Mouse (Mus musculus): ENCODE results near the gene Vmn1r43.
"Not testable (repeated sequence)": the region's sequence is repeated elsewhere in the genome, so short reads cannot be mapped to it uniquely, and the experiment has no call there.

Gene Vmn1r43

DNA sequence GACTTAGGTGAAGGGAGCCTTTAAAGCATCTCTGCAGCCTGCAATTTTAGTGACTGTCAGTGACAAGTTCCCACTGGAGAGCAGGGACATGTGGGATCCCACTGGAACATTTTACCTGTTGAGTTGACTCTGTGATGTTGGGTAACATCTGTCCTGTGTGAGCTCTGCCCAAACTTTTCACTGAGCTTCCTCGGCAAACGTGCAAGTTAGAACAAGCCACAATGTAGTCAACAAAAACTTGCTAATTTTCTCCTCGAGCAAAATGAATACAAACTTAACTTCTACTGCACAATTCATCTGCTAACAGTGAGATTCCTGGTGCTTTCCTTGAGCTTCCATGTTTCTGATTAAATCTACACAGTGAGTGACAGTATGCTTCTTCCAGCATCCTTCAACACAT lies at the start of gene Vmn1r43, which contains the start of gene Vmn1r42:
TSS of gene Vmn1r43 (minus strand) at position 101 of the 400 bp plus-strand sequence.
TSS of gene Vmn1r42 (minus strand) at position 101 of the 400 bp plus-strand sequence.
- not testable (repeated sequence) for DNase-seq (ENCODE audit: low read depth, low spot score)

DNA sequence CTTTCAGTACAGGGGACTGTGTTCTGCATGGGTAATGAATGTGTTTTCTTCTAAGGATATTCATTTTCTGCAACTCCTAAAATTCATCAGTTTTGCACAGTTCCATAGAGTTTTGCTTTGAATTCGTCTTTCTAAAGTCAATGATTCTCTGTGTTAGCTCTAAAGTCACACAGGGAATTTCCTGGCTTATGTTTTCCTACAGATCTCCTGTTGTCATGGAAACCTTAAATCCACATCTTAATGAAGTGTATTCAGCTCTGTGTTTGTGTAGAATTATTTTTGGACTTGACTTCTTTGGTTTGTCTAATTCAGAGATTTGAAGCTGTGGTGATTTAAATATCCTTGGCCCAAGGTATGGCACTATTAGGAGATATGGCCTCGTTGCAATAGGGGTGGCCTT lies 7.6 kb upstream of the Vmn1r43 start:
- DNase-seq (ENCODE audit: low read depth, low spot score): no peak

DNA sequence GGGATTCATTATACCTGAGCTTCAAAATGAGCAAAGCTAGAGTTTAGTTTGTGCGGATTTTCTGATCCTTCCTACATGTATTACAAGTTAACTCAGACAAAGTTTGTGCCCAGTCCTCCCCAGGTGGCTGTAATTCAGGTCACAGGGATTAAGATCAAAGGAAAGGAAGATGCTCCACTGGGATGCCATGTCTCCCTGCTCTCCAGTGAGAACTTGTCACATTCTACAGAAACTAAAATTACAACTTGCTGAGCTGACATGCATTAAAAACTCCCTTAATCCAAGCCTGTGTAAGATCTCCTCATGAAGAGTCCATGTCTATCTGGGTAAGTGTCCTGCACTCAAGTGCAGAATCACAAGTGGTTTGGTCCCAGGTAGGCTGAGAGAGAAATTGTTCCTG lies 7.1 kb upstream of the Vmn1r43 start, which contains the start of gene Vmn1r44:
TSS of gene Vmn1r44 (plus strand) at position 301 of the 400 bp plus-strand sequence.
- no peak for DNase-seq (ENCODE audit: low read depth, low spot score)

DNA sequence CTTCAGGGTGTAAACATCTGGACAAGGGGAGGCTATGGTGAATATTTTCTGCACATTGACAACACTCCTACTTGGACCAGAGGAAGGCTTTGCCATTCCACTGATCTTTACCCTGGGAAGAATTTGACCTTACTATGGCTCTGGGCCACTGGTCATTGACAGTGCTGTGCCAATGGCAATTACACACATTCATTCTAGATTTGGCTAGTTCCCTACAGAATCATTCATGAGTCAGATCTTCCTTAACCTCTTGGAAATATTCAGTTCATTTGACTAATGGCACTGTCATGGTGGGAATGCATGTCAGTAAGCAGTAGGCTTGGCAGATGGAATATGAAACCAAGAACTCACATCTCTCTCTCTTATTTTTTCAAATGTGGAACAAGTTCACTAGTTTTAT lies 4.7 kb upstream of the Vmn1r43 start:
- no peak for DNase-seq (ENCODE audit: low read depth, low spot score)

DNA sequence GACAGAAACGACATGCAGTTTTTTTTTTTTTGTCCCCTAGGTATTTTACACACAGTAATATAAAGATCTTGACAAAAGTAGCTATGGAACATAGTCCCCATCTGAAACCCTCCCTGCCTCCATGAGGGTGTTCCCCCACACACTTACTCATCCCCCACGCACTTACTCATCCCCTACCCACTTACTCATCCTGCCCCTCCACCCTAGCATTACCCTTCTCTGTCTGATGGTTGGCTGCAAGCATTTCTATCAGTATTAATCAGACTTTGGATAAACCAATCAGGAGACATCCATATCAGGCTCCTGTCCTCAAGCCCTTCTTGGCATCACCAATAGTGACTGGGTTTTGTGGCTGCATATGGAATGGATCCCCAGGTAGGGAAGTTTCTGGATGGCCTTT lies 750 bp upstream of the Vmn1r43 start:
- DNase-seq (ENCODE audit: low read depth, low spot score): no peak

DNA sequence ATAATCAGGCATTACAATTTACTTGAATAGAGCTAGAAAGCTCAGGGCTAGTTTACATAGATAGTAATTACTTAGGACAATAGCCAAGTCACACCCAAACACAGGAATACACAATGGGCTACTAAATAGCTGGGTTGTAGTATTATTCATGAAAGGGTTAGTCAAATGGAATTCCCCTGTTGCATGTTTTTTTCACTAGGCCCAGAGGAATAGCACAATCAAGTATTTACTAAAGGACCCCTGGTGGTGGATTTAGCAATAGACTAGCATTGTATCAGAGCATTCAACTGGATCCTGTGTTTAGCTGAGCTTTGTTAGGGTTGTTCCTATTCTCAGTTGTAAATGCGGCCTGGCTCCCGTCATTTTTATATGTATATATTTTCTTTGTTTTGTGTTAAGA lies 8.2 kb downstream of the Vmn1r43 start:
- DNase-seq (ENCODE audit: low read depth, low spot score): peak; percentile 25

DNA sequence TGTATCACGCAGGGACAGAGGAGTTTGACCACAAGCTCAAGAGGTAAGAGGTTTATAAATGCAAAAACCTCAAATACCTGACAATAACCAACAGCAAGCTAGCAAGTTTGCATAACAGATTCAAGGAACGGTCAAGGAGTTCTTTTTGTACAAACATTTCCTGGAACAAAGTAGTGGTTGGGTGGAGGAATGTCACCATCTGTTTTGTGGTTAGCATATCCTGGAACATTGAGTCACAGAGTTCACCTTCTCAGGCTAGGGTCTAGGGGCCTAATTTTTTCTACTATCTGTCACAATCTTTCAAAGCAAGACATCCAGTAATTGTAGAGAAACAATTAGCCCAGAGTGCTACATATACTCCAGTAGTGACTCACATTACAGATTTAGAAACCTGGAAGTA lies 8.9 kb downstream of the Vmn1r43 start:
- peak; percentile 31 for DNase-seq (ENCODE audit: low read depth, low spot score)

DNA sequence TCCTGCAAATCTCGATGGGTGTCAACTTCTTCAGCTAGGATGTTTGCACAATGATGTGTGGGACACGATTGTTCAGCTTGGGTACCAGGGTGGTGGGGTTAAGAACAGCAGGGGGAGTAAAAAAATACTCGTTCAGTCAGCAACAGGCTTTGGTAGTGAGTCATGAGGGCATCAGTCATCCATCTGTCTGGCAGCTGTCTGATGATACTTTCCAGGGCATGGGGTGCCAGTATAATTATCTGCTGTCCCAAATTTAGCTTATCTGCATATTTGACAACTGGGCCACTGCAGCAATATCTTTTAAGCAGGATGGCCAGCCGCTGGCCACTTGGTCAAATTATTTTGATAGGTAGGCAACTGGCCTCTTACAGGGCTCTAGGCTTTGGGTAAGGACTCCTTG lies 12.4 kb downstream of the Vmn1r43 start:
- no peak for DNase-seq (ENCODE audit: low read depth, low spot score)

DNA sequence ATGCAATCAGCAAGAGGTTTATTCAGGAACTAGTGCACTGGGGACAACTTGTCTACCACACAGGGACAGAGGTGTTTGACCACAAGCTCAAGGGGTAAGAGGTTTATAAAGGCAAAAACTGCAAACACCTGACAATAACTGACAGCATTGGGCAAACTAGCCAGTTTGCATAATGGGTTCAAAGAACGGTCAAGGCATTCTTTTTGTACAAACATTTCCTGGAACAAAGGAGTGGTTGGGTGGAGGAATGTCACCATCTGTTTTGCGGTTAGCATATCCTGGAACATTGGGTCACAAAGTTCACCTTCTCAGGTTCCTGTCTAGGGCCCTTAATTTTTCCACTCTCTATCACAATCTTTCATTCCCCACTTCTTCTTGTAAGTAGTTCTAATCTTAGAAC lies 16.4 kb downstream of the Vmn1r43 start:
- peak; percentile 82 for DNase-seq (ENCODE audit: low read depth, low spot score)

DNA sequence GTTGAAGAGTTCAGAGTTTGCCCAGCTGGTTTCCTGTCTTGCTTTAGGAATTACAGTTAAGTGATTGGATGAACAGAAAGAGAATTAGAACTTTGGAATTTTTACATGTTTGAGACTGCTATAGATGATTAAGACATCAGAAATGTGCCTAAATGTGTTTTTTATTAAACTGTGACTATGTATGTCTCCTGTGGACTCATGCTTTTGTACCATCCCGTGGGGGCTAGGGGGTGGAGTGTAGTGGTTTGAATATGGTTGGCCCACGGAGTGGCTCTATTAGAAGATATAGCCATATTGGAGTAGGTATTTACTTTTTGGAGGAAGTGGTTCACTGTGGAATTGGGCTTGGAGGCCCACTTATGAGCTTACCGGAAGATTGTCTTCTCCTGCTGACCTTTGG lies 18.7 kb downstream of the Vmn1r43 start:
- no peak for DNase-seq (ENCODE audit: low read depth, low spot score)

All from ES-CJ7 (cell line).